Mouse (Mus musculus) Muller cell, postnatal 12 days (primary cell): Measurements from ENCODE around the gene Ckap5.
"Not testable (repeated sequence)": the region's sequence is repeated elsewhere in the genome, so short reads cannot be mapped to it uniquely, and the experiment has no call there.

ENCODE experiments used
- DNase-seq: peaks from one replicate; pipeline ENCODE4 v3.0.0-alpha.2; 2015; ENCODE audit errors: inconsistent ontology term

Gene Ckap5

DNA sequence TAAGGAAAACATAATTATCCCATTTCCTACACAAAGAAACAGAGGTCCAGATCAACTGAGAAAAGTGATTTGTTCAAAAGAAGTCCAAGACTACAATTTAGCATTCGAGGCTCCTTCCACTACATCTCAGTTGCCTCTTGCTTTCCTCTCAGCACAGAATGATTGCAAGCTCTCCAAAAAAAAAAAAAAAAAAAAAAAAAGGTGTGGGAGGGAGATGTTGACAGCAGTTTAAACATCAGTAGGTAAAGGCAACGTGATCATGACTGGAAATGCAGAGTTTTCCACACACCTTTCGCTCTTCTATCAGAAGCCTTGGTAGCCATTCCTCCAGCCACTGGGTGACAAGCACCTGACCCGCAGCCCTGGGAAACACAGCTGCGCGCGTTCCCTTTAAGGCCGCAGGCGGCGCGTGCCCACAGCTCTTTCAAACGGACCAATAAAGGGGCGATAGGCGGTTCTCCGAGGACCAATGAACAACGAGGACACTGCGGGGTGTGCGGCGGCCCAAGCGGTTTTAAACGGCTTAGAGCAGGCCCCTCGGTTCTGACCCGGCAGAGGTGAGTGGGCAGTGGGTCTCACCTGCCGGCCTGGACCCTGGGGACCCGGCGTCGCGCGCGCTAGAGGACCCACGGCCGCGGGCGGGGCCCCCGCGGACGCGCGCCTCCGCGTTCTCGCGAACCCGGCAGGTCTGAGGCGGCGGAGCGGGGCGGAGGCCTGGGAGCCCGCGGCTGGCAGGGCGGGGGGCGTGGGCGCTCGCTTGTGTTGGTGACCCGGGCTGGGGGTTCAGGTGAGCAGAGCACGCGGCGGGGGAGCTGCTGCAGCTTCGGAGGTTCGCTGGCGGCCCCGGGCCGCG lies at the start of gene Ckap5:
Gene Ckap5 (plus strand): TSS at position 469 of the 853 bp plus-strand sequence.
- peak; percentile 95 for DNase-seq

DNA sequence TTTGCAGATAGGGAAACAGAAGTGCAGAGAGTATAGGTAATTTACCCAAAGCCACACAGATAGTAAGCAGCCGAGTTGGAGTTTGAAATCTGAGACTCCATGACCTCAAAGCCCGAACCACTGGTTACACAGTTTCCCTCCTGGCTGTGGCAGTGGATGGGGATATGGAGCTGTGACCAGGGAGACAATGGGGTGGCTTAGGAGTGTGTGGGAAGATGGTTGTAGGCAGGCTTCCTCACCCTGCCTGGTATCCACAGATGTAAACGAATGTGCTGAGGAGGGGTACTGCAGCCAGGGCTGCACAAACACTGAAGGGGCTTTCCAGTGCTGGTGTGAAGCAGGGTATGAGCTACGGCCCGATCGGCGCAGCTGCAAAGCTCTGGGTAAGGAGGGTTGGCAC lies 49.7 kb upstream of the Ckap5 start:
- DNase-seq: no peak

DNA sequence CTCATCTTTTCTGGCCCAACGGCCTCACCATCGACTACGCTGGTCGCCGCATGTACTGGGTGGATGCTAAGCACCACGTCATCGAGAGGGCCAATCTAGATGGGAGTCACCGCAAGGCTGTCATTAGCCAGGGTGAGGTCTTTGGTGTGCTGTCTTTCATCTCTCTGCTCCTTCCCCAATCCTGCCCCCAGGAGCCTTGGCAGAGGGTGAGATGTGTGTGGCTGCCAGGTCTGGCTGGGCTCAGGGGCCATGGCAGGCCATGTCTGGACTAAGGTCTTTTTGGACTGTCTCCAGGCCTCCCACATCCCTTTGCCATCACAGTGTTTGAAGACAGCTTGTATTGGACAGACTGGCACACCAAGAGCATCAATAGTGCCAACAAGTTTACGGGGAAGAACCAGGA lies 46.2 kb upstream of the Ckap5 start:
- DNase-seq: no peak

DNA sequence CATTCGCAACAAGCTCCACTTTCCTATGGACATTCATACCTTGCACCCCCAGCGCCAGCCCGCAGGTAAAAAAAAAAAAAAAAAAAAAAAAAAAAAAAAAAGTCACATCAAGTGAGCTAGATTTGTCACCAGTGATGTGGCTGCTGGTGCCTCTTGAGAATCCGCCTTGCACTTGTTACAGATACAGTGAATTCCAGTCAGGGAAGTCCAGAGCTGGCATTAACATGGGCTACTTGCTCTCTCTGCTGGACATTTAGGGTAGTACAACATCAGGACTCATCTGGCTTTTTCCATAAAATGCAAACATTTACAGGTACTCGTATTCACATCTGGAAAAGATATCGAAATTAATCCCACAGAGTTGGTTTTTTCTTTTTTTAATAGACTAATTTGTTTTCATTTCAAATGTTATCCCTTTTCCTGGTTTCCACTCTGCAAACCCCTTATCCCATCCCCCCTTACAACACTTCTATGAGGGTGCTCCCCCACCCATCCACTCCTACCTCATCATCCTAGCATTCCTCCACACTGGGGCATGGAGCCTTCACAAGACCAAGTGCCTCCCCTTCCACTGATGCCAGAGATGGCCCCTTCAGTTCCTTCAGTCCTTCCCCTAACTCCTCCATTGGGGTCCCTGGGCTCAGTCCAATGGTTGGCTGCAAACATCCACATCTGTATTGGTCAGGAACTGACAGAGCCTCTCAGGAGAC lies 45.6 kb upstream of the Ckap5 start:
- peak; percentile 63 for DNase-seq

DNA sequence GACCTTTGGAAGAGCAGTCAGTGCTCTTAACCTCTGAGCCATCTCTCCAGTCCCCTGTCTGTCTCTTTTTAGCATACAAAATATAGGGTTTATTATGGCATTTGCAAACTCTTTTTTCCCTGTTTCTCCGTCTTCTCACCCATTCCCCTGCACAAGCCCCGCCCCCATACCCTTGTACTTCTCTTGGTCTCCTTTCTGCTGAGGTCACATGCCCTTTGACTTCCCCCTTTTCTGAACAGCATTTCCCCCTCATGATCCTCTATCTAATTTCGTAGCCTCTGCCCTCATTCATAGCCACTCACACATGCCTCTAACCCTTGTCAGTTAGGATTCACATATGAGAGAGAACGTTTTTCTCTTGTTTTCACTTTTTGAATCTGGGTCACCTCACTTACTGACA lies 41.9 kb upstream of the Ckap5 start:
- DNase-seq: no peak

DNA sequence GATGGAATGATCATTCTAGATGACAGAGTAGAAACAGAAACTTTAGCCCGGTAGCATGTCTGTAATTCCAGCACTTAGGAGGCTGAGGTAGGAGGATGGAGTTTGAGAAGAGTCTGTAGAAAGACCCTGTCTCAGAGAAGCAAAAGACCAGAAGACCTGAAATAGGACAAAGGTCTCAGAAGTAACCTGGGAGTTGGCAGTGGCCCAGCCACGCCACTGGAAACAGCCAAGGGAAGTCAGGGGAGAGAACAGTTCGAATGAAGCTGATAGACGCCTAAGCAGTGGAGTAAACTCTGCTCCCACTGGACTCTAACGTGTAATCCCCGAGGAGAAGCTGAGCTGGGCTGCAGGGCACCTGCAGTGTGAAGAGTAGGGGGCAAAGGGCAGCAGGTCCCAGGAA lies 41.3 kb upstream of the Ckap5 start:
- DNase-seq: no peak

DNA sequence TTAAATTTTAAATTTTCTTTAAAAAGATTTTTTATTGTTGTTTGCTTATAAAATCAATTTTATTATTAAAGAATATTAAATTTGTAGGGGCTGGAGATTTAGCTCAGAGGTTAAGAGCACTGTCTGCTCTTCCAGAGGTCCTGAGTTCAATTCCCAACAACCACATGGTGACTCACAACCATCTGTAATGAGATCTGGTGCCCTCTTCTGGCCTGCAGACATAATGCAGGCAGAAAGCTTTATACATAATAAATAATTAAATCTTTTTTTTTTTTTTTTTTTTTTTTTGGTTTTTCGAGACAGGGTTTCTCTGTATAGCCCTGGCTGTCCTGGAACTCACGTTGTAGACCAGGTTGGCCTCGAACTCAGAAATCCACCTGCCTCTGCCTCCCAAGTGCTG lies 39.3 kb upstream of the Ckap5 start:
- not testable (repeated sequence) for DNase-seq

DNA sequence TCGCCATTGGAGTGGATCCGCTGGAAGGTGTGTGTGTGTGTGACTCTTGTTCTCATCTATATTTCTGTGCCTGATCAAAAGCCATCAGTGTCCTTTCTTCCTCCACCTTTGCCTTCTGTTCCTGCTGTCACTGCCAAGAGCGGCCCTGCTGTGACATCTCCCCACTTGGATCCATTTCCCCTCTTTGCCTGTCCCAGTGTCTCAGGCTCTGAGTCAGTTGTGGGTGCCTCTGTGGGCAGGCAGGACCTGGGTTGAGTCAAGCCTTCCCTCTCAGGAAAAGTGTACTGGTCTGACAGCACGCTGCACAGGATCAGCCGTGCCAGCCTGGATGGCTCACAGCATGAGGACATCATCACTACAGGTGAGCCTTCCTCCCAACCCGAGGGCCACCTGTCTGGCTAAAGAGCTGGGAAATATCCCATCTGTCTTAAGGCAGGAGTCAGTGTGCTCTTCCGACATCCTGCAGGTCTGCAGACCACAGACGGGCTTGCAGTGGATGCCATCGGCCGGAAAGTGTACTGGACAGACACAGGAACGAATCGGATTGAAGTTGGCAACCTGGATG lies 34.4 kb upstream of the Ckap5 start:
- no peak for DNase-seq

DNA sequence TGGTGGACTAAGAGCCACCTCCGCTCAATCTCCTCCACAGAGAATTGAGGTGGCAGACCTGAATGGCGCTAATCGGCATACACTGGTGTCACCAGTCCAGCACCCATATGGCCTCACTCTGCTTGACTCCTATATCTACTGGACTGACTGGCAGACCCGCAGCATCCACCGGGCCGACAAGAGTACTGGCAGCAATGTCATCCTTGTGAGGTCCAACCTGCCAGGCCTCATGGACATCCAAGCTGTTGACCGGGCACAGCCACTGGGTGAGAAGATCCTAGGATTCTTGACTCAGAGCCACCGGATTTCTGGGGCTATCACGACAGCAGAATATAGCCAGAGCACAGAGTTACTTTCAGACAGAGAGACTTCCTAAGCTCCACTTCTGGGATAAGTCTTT lies 32.6 kb upstream of the Ckap5 start:
- DNase-seq: no peak

DNA sequence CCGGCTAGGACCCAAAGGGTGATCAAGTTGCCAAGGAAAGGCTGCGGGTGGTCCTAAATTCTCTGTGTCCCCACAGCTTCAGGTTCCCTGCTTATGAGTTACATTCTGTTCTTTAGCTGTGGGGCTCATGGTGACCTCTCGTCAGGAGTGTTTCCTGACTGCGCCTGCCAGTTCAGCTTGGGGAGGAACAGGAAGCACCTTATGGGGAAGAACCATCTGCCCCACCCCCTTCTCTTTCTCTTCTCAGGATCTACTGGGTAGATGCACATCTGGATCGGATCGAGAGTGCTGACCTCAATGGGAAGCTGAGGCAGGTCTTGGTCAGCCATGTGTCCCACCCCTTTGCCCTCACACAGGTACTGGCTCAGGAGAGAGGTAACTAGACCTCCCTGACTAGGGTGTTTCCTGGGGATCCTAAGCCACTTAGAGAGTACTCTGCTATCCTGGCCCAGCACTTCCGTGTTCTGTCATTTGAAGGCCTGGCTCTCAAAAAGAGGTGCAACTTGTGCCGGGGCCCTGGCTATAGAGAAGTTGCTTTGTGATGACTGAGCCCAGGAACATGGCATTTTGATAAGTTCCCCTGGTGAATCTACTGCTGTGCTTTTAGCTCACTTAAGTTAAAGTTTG lies 28.4 kb upstream of the Ckap5 start:
- no peak for DNase-seq

DNA sequence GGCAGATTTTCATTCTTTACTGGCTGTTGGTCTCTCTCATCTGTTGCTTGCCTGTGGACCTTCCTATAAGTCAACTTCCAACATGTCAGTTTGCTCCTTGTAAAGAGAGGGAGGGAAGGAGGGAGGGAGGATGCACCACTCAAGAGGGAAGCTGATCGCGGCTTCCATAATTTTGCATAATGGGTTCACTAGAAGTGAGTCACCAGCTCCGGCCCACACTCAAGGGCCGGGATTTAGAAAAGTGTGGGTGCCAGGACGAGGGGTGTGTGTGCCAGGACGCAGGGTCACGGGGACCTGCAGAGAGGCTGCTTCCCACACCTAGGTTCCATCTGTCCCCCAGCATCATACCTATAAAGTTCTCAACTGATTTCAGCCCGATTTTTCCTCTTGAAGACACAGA lies 18.5 kb upstream of the Ckap5 start:
- DNase-seq: no peak

DNA sequence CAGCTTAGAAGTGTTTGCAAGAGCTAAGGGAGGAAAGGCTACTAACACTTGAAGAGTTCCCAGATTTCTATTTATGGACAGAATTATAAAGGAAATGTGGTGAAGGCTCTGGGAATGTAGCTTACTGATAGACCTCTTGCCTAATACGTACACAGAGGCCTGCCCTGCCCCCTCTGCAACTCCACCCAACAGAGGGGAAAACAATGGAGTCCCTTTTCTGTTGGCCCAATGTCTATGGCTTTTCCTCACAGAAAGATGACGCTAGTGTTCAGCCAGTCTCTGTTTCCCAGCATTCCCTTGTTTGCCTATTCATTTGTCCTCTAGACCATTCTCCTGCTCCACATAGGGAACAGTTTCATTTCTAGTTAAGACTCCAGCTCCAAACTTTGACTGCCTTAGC lies 9.4 kb upstream of the Ckap5 start:
- DNase-seq: peak; percentile 67

DNA sequence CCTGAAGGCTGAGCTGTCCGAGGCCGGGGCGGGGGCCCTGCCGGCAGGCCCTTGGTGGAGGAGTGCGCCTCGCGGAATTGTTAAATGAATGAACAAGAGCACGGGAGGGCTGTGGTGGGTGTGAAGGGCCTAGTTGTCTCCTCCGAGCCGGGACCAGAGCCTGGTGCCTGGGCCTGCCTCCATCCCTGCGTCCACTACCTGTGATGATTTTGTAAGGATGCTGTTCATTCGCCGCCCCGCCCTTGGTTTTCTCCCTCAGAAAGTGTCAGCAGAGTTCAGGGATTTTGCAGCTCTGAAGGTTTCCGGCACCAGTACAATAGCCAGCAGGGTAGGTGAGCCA lies 555 bp downstream of the Ckap5 start:
- DNase-seq: no peak

DNA sequence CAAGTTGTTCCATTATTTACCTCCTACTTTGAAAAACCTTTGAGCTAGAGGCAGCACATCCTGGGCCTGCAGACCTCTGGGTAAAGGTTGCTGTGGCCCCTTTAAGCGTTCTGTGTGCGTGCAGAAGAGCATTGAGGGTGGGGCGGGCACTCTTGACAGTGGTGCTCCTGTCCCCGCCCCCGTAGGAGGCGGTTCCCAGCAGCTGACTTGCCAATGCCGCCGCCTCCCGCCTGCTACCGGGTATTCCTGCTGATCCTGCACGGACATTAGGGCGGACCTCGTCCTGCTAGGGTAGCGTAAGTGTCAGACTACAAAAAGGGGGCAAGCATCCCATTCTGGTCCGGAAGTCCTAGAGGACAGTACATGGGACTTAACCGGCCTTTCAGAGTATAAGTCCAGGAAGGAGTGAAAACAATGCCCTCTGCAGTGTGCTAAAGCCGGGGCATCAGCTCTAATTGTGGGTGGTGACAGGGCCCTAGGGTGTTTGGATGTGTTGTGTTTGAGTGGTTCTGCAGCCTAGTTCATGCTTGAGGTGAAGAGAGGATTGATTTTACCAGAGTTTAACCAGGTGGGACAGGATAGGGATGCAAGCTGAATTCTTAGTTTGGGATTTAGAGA lies 11.1 kb downstream of the Ckap5 start:
- DNase-seq: peak; percentile 90

DNA sequence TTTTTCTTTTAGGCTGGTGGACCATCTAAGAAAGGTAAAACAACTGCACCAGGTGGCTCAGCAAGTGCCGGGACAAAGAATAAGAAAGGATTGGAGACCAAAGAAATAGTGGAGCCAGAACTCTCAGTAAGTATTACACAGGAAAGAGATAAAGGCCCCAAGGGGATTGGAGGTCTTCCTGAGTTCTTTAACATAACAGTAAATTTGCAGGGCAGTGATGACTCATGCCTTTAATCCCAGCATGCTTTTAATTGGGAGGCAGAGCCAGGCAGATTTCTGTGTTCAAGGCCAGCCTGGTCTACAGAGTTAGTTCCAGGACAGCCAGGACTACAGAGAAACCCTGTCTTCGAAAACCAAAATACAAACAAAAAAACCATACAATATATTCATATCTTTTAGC lies 41.6 kb downstream of the Ckap5 start:
- DNase-seq: no peak

DNA sequence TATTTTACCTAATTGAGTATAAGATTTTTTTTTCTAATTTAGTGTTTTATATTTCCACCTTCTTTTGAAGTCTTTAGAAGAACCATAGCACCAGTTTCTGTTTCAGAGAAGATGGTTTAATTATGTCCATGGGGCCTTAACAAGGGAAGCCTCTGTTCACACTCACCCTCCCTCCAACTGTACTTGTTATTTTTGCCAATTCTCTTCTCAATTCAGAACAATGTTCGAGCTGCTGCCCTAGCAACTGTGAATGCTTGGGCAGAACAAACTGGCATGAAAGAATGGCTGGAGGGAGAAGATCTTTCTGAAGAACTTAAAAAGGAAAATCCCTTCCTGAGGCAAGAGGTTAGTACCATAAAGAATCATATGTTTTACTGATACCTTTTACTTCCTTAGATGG lies 54.3 kb downstream of the Ckap5 start:
- peak; percentile 65 for DNase-seq

DNA sequence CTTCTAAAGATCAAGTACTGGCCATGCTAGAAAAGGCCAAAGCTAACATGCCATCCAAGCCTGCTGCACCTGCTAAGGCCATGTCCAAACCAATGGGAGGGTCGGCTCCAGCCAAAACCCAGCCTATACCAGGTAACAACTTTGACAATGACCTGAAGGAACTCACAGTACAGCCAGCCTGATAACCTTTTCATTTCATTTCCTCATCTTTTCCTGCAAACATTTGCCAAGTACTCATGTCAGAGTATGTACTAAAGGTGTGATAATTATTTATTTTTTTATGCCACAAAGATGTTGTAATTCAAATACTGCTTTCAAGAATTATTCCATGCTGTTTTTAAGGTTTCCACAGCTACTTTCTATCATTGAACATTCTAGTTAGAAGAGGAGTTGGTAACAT lies 59.7 kb downstream of the Ckap5 start:
- DNase-seq: no peak

DNA sequence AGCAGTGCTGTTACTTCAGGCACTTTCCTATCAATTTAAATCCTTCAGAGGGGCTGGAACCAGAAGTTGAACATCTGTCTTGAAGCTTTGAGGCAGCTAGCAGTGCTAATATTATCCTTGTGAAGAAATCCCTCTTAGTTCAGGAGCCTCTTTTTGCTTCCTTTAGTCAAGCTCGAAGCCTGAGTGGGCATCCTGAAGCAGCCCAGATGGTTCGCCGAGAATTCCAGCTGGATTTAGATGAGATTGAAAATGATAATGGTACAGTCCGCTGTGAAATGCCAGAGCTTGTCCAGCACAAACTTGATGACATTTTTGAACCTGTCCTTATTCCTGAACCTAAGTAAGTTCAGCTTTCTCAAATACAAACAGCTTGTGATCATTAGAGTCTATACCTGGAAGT lies 73.9 kb downstream of the Ckap5 start:
- DNase-seq: no peak

DNA sequence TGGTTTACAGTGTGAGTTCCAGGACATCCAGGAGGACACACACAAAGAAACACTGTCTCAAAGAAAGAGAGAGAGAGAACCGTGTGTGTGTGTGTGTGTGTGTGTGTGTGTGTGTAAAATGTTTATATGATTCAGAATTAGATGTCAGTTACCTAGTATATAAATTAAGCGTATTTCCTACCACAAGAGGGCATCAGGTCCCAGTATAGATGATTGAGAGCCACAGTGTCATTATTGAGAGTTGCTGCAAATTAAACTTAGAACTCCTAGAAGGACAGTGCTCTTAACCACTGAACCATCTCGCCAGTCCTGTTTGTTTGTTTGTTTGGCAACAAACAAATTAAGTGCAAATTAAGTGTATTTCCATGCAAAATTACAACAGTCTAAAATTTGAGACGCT lies 75.8 kb downstream of the Ckap5 start:
- DNase-seq: no peak

DNA sequence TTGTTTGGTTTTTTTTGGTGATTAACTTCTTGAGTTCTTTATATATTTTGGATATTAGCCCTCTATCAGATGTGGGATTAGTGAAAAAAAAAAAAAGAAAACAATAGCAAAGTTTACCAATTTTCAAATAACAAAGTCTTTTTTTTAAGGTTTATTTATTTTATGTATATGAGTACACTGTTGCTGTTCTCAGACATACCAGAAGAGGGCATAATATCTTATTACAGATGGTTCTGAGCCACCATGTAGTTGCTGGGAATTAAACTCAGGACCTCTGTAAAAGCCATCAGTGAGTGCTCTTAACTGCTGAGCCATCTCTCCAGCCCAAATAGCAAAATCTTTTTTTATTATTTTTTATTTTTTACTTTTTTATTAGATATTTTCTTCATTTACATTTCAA lies 82.8 kb downstream of the Ckap5 start:
- not testable (repeated sequence) for DNase-seq

DNA sequence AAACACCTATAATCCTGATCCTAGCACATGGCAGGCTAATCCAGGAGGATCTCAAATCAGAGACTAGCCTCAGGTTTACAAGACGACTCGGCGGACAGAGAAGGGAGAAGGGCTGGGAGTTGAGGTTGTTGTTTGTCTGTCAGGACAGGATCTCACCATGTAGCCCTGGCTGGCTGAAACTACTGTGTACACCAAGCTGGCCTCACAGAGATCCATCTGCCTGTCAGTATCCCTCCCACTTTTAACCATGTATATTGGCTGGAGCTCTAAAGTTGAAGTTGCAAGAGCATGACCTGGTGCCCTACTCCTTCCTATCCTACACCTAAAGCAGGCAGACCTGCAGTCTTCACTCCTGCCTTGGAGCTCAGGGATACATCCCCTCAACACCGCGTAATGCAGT lies 95.8 kb downstream of the Ckap5 start:
- DNase-seq: no peak

DNA sequence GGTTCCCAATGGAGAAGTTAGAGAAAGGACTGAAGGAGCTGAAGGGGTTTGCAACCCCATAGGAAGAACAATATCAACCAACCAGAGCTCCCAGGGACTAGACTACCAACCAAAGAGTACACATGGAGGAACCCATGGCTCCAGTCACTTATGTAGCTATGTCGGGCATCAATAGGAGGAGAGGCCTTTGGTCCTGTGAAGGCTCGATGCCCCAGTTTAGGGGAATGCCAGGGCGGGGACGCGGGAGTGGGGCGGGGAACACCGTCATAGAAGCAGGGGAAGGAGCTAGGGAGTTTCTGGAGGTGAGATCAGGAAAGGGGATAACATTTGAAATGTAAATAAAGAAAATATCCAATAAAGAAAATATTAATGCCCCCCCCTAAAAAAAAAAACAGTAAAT lies 96.8 kb downstream of the Ckap5 start:
- not testable (repeated sequence) for DNase-seq
